Mouse (Mus musculus): ENCODE measurements around the gene Vac14.

Gene Vac14

DNA sequence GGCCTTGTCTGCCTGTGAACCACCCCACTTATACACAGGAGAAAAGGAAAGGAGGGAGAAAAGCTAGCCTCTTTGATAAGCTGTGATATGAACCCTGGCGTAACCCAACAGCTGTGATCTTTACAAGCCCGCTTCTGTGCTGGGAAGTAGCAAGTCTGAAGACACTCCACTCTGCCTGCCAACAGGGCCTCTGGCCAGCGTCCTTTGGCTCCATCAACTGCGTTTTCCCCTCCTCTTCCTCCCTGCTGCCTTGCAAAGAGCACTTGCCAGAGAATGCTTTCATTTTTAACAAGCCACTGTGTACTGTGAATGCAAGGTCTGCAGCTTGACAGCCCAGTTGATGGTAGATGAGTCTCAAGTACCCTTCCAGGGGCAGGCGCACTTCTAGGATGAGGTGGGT is 69.3 kb downstream of the Vac14 start:
- no peak for DNase-seq (ENCODE audit: low spot score in 2 of 2)

DNA sequence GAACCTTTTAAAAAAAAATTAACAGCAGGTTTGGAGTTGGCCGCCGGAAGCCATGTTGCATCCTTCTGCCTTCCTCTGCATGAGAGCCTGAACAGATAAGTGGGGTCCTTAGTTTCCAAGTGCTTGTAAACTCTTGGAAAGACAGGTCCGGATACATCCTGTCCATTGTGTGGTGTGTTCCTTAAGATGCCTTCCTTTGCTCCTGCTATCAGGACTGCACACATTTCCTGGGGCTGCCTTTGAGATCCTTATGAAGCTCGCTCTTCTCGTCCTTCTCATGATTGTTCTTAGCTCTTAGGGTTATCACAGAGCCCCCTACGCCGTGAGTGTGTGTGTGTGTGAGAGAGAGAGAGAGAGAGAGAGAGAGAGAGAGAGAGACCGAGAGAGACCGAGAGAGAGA is 71.6 kb downstream of the Vac14 start:
- no peak for DNase-seq (ENCODE audit: low spot score in 2 of 2)

DNA sequence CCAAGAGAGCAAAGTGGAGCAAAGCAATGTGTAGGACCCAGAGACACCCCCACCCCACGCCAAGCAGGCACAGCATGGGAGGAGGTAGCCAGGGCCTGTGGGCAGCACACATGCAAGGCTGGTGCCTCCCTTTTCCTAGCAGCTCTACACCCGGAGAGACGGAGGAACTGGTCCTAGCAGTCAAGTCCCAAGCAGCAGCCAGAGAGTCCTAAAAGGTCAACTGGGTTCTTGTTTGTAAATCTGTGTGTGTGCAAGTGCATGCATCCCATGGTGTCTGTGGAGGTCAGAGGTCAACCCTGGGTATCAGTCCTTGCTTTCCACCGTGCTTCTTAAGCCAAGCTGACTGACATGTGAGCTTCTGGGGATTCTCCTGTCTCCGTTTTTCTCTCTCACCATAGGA is 75.8 kb downstream of the Vac14 start:
- DNase-seq (ENCODE audit: low spot score in 2 of 2), result no peak

DNA sequence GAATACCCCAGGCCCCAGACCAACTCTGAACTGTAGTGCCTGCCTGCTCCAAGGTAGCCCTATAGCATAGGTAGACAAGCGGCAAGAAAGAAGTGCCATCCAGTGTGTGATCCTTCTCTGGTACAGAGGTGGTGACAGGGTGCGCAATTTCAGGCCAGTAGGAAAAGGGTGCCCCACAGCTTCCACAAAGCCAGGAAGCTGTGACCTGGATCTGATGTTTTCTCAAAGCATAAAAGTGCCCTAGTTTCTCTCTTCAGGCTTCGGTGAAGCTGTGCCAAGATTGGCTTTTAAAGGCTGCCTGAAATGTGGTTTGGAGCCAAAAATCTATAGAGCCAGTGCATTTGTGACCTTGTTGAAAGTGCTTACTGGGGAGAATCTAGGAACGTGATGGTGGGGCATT is 76.4 kb downstream of the Vac14 start:
- no peak for DNase-seq (ENCODE audit: low spot score in 2 of 2)

DNA sequence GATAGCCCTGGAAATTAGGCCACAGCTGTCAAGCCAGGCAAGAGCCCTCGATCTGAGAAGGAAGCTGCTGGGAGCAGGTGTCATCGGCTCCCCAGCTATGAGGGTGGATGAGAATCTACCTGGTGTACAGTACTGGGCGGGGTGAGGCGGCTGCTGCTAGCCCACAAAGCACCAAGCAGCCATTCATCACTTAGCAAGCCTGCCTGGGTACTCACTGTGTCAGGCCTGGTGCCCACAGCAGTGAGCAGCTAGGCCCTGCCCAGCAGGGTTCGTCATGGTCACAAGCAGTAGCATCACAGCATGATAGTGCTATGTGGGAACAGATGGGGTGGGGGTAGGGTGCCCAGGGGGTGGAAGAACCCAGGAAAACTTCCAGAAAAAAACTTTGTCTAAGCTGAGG is 77.0 kb downstream of the Vac14 start:
- DNase-seq (ENCODE audit: low spot score in 2 of 2), result no peak

DNA sequence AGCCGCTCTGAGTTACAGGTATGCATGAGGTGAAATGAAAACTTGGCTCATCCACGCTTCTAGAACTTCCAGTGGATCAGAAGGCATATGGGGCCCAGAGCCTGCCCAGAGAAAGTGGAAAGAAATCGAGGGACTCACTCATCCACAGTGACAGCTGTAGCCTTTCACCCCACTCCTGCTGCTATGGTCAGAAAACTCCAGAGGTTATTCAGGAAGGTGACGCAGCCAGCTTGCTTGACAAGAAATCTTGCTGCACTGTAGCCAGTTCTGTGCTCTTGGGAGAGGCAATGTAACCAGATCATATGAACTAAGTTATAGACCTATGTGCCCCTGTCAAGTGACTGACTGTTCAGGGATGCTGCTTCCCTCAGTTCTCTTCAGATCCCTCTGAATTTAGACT is 77.7 kb downstream of the Vac14 start:
- no peak for DNase-seq (ENCODE audit: low spot score in 2 of 2)

DNA sequence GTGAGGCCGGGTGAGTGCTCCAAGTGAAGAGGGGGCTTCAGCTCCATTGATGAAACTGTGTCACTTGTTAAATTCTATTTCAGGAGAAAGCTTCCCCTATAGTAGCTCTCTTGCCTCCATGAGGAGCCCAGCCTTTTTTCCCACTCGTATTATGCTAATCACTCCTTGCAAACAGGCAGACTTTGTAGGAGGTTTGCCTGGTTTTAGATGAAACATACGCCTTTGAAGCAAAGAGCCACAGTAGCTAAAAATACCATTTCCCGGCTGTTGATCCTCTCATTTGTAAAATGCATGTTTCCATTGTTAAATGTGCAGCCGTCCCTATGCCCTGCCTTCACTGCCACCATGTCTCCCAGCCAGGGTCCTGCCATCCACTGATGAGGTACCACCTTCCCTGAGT is 79.2 kb downstream of the Vac14 start:
- DNase-seq (ENCODE audit: low spot score in 2 of 2), result no peak

DNA sequence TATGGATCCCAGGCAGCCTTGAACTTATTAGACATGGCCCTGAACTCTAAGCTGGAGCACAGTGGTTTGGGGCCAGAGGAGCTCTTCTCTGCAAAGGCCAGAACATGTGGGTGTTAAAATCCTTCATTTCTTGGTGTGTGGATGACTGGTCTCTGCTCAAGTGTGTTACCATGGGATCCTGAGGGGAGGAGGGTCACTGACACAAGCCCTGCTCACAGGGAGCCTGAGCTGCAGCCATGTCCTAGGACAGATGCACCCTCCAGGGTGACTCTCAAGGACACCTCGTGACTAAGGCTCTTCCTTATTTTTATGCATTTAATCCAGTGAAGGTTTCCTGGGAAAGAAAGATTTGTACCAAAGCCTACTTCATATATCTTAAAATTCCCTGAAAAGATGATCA is 79.7 kb downstream of the Vac14 start:
- DNase-seq (ENCODE audit: low spot score in 2 of 2), result no peak

DNA sequence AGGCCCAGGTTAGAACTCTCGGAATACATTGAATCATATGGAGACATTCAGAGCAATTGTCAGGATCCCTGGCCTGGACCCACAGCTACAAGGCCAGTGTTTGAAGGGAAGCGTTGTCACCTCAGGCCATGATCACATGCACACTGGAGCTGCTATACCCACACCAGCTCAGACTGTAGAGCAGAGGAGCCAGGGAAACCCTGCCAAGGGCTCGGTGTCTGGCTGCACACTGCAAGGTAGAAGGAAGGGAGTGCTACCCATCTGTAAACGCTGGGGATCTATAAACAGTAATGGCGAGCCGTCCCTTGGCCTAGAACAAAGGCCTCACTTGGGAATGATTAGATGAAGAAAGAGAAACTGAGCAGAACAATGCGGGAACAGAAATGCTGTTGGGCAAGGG is 81.1 kb downstream of the Vac14 start:
- no peak for DNase-seq (ENCODE audit: low spot score in 2 of 2)

DNA sequence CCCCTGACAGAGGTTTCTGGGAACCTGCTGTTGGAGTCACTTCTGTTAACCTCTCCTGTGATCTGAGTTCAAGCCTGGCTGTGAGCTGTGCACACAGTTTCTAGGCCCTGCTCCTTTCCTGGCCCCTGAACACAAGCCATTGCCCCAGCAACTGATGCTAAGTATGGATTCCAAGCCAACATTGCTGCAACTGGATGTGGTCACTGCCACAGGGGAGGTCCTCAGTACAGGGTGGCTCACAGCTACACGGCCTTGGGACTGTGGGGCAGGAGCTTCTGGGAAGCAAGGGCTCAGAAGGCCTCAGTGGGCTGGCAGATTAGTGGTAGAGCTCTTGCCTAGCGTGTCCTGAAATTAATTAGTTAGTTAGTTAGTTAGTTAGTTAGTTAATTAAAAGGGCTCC is 82.2 kb downstream of the Vac14 start:
- no peak for DNase-seq (ENCODE audit: low spot score in 2 of 2)

DNA sequence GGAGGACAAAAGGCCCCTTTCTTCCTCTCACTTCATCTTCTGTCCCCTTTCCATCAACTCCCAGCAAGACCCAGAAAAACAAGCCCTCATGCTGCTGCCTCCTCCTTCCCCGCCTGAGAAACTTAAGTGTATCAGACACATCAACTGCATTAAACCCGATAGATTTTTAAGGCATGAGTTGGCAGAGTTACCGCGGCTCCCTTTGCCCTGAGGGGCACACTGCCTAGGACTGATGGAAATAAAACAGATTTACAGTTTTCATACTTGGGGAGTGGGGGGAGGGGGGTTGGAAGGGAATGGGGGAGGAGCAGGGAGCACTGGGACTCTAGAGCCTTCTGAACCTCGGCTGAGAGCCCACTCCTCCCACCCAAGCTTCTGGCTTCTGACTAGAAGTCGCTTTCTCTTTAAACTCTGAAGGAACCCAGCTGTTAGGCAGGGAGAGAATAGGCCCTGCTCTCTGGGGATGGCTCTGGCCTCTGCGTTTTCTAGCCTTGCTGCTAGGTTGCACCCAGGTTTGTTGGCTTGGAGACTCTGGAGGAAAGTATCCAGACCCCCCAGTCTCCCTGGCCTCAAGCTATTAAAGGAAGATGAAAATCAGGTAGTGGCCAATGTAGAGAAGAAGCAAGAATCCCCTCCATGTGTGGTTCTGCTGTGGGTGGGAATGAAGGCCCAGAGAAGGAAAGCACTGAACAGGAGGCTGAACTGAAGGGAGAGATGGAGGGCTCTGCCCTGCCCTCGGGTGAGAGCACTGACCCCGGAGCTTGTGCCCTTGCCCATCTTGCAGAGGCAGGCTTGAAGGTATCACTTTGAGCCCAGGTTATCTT is 84.5 kb downstream of the Vac14 start:
- DNase-seq (ENCODE audit: low spot score in 2 of 2), result no peak

DNA sequence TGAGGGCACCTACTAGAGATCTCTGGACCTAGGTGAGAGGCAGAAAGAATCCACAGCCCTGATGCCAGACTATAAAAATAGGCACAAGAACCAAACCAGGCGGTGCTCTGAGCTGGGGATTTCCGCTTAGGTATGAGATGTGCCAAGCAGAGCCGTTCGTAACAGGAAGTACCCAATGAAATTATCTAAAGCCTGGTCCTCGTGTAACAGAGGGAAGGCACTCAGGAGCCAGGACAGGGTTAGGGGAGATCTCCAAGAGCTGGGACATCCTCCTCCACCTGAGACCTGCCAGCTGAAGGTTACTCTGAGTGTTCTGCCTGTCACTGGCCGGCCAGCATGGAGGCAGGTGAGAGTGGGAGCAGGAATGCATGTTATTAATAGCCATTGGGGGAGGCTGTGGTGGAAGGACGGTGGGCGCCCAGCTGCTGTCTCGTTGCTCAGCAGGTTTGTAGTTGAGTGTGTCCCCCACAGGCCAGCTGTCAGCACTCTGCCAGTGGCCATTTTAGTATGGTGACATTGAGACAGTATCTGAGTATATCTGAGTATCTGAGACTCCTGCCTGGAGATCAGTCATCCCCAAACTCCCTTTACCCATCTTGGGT is 85.2 kb downstream of the Vac14 start:
- no peak for DNase-seq (ENCODE audit: low spot score in 2 of 2)

DNA sequence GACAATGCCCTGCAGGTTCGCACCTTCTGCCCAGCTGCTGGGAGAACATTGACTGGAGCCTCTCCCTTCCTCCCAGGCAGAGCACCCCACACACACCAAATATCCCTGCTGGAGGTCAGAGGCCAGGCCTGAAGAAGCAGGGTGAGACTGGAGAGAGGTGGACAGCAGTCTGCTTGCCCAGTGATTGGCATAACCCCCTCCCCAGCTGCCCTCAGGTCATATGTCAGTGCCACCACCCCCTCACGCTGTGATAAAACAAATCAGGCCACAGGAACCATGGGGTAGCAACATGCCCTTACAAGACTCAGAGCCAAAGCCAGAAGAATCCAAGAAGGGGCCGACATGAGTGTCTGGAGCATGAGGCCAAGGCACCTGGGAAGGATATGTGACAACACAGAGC is 85.7 kb downstream of the Vac14 start:
- no peak for DNase-seq (ENCODE audit: low spot score in 2 of 2)

DNA sequence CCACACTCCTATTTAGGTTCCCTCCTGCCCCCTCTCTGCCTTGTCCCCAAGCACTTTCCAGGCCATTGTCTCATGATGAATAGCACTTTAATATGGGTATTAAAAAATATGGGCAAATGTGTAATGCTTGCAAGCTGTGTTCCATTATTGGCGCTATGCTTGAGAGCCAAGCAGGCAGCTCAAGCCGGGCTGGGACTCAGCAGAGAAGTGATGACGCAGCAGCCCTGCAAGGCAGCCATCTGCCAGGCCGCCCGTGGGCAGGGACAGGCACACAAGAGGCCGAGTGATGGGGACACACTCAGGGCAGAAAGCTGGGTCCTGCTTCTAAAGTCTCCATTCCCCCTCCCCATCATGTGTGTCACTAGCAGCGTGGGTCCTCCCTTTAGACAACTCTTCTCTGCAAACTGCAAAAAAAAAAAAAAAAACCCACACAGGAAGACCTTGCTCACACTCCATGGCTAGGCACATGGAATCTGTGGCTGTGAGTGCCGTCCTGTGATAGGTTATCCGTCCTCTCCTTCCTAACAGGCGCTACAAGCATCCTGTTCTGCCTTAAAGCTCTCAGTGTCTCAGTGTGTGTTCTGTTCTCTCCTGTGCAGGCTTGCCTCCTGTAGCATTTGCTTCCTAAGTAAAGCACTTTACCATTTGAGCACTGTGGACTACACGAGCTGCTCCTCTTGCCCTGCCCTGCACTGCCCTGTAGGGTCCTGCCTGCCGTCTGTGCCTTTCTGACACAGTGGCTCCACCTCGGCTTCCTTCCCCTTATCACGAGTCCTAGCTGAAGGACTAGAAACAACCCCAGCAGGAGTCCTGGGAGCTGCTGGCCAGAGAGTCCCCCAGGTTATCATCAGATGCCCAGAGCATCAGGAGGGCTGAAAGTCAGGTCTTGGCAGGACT is 87.3 kb downstream of the Vac14 start:
- DNase-seq (ENCODE audit: low spot score in 2 of 2), result no peak

DNA sequence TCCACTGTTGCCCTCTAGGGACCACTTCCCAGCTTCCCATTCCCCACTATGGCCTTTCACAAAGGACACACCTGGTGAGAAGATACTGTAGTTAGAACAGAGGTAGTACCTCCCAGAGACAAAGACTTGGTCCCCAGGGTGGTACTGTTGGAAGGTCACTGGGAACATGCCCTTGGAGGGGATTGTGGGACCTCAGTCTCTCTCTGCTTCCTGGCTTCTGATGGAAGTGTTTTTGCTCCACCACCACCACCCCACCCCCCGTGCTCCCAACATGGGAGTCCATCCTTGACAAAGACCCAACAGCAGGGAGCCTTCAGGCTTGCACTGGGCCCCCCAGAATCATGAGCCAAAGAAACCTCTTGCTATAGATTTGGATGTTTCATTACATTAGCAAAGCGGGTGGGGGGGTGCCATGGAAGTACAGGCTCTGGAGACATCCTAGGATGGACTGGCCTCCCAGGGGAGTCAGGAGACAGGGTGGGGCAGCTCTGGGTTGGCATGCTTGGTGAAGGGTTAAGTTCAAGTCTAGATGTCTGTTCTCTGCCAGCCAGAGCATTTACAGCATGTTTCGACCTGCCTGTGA is 88.0 kb downstream of the Vac14 start:
- DNase-seq (ENCODE audit: low spot score in 2 of 2), result no peak

DNA sequence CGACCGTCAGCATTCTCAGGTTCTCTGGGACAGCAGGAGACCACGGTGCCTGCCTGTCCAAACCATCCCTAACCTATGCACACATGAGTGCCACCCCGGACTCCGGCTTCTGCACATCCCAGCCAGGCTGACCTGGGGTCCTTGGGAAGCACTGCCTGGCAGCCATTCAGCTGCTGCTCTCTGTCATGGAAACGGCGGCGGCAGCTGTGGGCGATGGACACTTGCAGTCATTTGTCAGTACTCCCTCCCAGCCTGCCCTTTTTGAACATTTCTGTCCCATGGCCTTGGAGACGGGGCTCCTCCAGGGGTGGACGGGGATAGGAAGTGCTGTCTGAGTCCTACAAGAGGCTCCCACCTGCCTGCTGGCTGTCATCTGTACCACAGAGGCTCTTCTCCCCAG is 90.0 kb downstream of the Vac14 start:
- no peak for DNase-seq (ENCODE audit: low spot score in 2 of 2)

DNA sequence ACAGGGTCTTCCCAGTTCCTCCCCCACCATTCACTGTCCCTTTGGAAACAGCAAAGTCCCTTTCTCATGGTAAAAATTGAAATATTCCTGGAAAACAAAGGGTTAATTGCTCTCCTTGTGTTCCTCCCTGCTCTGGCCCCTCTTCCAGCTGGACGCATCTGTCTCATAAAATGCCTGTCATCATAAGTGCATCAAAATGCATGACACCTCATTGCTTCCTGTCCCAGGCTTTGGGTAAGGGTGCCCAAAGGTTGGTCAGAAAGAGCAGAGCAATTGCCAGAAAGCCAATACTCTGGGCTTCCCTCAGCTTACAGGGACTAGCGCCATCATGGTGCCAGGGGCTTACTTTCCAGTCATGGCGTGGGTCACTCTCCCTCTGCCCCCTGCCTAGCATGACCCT is 92.2 kb downstream of the Vac14 start:
- DNase-seq (ENCODE audit: low spot score in 2 of 2), result no peak

DNA sequence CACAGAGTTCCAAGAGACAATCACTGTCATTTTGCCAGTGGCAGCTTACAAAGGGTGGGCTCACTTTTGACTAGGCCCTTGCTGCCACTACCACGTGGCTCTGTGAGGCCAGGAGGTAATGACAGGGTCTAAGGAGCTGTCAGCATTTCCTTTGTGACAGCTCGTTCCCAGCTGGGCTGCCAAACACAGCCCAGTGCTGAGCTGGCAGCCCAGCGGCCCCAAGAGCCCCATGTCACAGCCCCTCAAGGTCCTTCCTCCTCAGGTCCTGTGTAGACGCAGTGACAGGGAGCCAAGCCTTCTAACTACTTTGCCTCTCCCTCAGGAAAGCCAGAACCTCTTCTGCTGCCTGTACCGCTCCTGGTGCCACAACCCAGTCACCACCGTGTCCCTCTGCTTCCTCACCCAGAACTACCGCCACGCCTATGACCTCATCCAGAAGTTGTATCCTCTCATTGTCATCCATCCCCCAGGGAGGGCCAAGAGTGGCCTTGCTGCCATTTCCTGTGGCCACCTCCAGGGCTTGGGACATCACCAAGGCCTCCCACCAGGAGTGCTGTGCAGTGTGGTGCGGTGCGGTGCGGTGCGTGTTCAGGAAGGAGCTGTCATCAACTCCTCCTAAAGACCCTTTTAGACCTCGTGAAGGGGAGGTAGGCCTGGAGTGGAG is 93.0 kb downstream of the Vac14 start:
- DNase-seq (ENCODE audit: low spot score in 2 of 2), result no peak

DNA sequence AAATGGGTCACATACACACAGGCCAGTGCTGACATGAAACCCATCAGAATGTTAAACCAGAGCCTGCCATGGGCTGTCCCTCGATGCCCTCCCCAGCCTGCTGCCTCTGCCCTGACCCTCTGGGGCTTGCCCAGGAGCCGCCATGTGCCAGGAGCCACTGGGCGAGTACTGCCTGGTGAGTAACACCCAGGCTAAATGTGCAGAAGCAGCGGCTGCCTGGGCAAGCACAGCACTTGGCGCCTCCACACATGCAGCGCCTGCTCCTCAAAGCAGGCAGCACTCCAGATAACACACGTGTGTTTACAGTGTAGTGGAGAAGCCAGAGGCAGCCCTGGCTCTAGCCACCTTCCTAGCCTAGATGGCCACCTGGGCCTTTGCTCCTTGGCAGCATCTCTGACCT is 94.7 kb downstream of the Vac14 start:
- no peak for DNase-seq (ENCODE audit: low spot score in 2 of 2)

DNA sequence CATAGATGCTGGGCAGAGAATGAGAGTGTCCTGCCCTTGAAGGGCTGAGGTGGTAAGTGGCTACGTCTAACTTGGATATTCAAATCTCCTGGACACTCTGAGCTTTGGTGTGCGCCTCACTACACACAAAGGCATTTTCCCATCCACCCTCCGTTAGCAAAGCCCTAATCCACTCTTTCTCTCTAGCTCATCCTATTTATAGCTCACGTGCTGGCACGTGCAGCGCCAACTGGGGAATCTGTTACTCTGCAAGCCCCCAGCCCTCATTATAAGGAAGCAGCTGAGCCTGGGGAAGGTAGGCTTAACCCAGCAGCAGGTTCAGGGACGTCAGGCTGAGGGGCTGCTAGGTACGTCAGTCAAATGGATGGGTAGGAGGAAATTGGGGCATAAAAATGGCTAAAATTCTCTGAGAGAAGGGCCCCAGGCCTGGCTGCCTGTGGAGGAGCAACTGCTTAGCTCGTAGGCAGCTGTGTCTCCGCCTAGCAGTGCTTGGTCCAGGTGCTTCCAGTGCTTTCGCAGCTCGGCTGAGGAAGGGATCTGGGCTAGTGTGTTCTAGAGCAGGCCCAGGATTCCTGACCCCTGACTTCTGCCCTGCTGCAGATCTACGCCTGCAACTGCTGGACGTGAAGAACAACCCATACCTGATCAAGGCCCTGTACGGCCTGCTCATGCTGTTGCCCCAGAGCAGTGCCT is 96.6 kb downstream of the Vac14 start:
- no peak for DNase-seq (ENCODE audit: low spot score in 2 of 2)

DNA sequence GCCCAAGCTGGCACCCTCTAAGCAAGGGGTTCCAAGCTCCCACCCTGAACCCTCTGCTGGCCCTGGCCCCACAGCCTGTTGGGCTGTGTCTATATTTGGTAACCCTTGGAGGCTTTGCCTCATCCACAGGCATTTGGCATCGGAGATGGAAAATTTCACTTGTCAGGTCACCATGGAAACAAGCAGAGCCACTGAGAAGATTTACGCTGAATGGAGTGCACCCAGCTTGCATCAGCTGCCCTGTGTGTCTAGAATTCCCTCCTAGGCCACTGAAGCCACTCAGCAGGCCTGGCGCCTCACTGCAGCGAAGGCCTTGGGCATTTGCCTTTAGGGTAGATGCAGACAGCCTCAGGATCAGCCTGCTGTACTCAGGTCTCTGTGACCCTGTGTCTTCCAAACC is 97.7 kb downstream of the Vac14 start:
- no peak for DNase-seq (ENCODE audit: low spot score in 2 of 2)

Measured in spleen, postnatal 14 days (tissue).